In the genomic region with DNA sequence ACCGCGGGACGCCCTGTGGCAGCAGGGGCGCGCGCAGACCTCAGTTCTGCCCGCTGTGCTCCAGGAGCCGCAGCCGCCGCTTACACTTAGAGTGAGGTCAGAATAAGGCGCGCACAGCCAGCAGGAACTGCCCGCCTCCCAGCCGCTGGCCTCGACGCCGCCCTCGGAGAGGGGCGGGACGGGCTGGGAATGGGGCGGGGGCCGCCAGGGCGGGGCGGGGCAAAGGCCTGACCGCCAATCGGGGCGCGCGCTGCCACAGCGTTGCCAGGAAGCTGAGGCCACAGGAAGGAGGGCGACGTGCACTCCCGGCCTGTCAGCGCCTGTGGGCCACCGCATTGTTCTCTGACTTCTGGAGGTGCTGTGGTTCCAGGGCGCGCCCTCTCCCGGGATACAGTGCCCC, we compare ENCODE assay signal across 8 mouse cellular contexts.
DNase-seq lines count a peak whose midpoint lies in the region; ATAC-seq and TF ChIP-seq lines count a peak whose summit lies in the region.

No protein-coding gene starts in this region.

- WGBS in intestine, embryonic 14.5 days: 11% methylated on average over 32 of the region's 38 CpGs
- WGBS in liver, adult 2 months: 16% methylated on average over 32 of the region's 38 CpGs
- WGBS in midbrain, embryonic 16.5 days: 14% methylated on average over 32 of the region's 38 CpGs

- ATAC-seq in intestine, embryonic 14.5 days (replicated peaks; ENCODE audit: low FRiP score, low TSS enrichment, low read depth): peak; percentile 100
- 0 out of 2 replicates have a peak, but pooled peaks have one; percentile 21 for ATAC-seq in midbrain, embryonic 16.5 days

- DNase-seq in Muller cell, postnatal 12 days (ENCODE audit: inconsistent ontology term): peak; percentile 34
- DNase-seq in embryo, embryonic 10 days (ENCODE audit: low spot score): peak; percentile 24
- DNase-seq in heart, adult 11 months: peak; percentile 99
- peak; percentile 69 for DNase-seq in intestine, embryonic 14.5 days (ENCODE audit: low spot score)
- DNase-seq in liver, adult 2 months (ENCODE audit: extremely low read depth, low read depth, low spot score): peak; percentile 35
- peak; percentile 16 to 27 for DNase-seq in thymus, postnatal 10 days (ENCODE audit: low spot score in 2 of 2)
- no peak for DNase-seq in cerebellum, adult 11-12 months

- peak overlapping the region; percentile 34 for H3K4me2 ChIP-seq in intestine, embryonic 14.5 days (ENCODE audit: low read length)
- no peak overlapping the region for H3K4me2 ChIP-seq in midbrain, embryonic 16.5 days (ENCODE audit: low read length)

- H3K79me2 ChIP-seq in liver, adult 2 months (ENCODE audit: control insufficient read depth, insufficient read depth, low read length): no peaks in the 10 kb centered on the region

- H3K36me3 ChIP-seq in intestine, embryonic 14.5 days (ENCODE audit: control insufficient read depth, insufficient read depth, low read length): no peaks in the 10 kb centered on the region
- no peaks in the 10 kb centered on the region for H3K36me3 ChIP-seq in liver, adult 2 months (ENCODE audit: control insufficient read depth, insufficient read depth, low read length)
- H3K36me3 ChIP-seq in midbrain, embryonic 16.5 days (ENCODE audit: control insufficient read depth, insufficient read depth, low read length): no peaks in the 10 kb centered on the region

- no peaks in the 10 kb centered on the region for H3K4me1 ChIP-seq in intestine, embryonic 14.5 days (replicated peaks; ENCODE audit: control insufficient read depth, insufficient read depth, low read length)
- no peaks in the 10 kb centered on the region for H3K4me1 ChIP-seq in liver, adult 2 months (ENCODE audit: control insufficient read depth, insufficient read depth, low read length)
- no peaks in the 10 kb centered on the region for H3K4me1 ChIP-seq in midbrain, embryonic 16.5 days (ENCODE audit: control insufficient read depth, insufficient read depth, low read length)

- peak overlapping the region; percentile 32 for H3K4me3 ChIP-seq in intestine, embryonic 14.5 days (ENCODE audit: low read depth, low read length)
- H3K4me3 ChIP-seq in liver, adult 2 months (ENCODE audit: insufficient read depth, low read depth, low read length): peak overlapping the region; percentile 63
- H3K4me3 ChIP-seq in midbrain, embryonic 16.5 days (ENCODE audit: low read depth, low read length): peak overlapping the region; percentile 14; the same call in 1 of the 2 replicates

- TF ChIP-seq POLR2A in liver, adult 2 months (IDR thresholded peaks at IDR 0.05; ENCODE audit: extremely low read depth, insufficient read depth, low read length): no peak

- no peak for TF ChIP-seq CTCF in liver, adult 2 months (IDR thresholded peaks at IDR 0.05; ENCODE audit: low read depth, low read length)

- H3K27ac ChIP-seq in intestine, embryonic 14.5 days (ENCODE audit: low read depth): no peak overlapping the region
- peak overlapping the region; percentile 28; the same call in 1 of the 2 replicates for H3K27ac ChIP-seq in liver, adult 2 months (replicated peaks; ENCODE audit: insufficient read depth, low read depth, low read length)
- H3K27ac ChIP-seq in midbrain, embryonic 16.5 days (ENCODE audit: low read length): no peak overlapping the region

- H3K9ac ChIP-seq in intestine, embryonic 14.5 days (ENCODE audit: low read length): 0 out of 2 replicates have a peak overlapping the region, but pooled peaks have one; percentile 17
- peak overlapping the region; percentile 69 for H3K9ac ChIP-seq in liver, adult 2 months (ENCODE audit: low read depth, low read length)
- H3K9ac ChIP-seq in midbrain, embryonic 16.5 days (ENCODE audit: low read depth, low read length): no peak overlapping the region

- H3K9me3 ChIP-seq in intestine, embryonic 14.5 days (ENCODE audit: control insufficient read depth, low read length): no peaks in the 10 kb centered on the region
- peaks cover 28% of the 10 kb centered on the region for H3K9me3 ChIP-seq in midbrain, embryonic 16.5 days (replicated peaks; ENCODE audit: control insufficient read depth, low read length, poor library complexity, severe bottlenecking)

- H3K27me3 ChIP-seq in intestine, embryonic 14.5 days (replicated peaks; ENCODE audit: control insufficient read depth, insufficient read depth, low read length): no peaks in the 10 kb centered on the region
- H3K27me3 ChIP-seq in liver, adult 2 months (ENCODE audit: control insufficient read depth, insufficient read depth, low read length): no peaks in the 10 kb centered on the region
- no peaks in the 10 kb centered on the region for H3K27me3 ChIP-seq in midbrain, embryonic 16.5 days (ENCODE audit: control insufficient read depth, insufficient read depth, low read depth, low read length)
